Mouse (Mus musculus) myocyte (in vitro differentiated cells): ENCODE data around the gene Rarres2.

Source experiments
- E2F4 ChIP-seq: IDR thresholded peaks from one replicate; pipeline ENCODE4 v1.6.1; 2011; ENCODE audit warnings: mild to moderate bottlenecking, control low read depth, moderate library complexity; ENCODE audit not compliant: insufficient read depth
- MAX ChIP-seq: IDR thresholded peaks from one replicate; pipeline ENCODE4 v1.6.1; 2011; ENCODE audit warnings: low read depth, mild to moderate bottlenecking, control low read depth
- POLR2A ChIP-seq: IDR thresholded peaks from one replicate; pipeline ENCODE4 v1.6.1; 2011; ENCODE audit warnings: low read depth, mild to moderate bottlenecking, control low read depth, moderate library complexity; ENCODE audit not compliant: insufficient read length
- POLR2AphosphoS2 ChIP-seq: IDR thresholded peaks from one replicate; pipeline ENCODE4 v1.6.1; 2011; ENCODE audit warnings: low read depth, control low read depth; ENCODE audit not compliant: insufficient read length
- TCF12 ChIP-seq: IDR thresholded peaks from one replicate; pipeline ENCODE4 v1.6.1; 2011; ENCODE audit warnings: mild to moderate bottlenecking, control low read depth; ENCODE audit not compliant: poor library complexity, insufficient read depth, severe bottlenecking

DNA sequence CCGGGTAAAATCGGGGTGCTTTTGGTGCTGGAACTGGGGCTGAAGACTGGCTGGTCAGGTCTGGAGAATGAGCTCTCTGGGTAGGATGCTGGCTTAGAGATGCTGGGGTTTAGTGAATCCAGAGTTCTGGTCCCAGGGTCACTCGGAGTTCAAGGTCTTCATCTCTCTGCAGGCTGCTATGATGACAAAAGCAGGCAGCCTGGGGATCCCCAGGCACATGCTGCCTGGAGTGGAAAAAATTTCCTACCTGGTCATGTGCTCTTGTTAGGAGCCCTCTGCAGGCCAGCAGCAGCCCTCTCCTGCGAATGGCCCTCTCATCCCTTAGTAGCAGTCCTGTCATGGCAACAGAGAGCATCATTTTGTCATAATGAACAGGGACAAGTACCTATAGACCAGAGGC is 40.9 kb upstream of the Rarres2 start:
- TF ChIP-seq MAX: no peak
- TF ChIP-seq POLR2AphosphoS2: no peak
- TF ChIP-seq POLR2A: no peak
- no peak for TF ChIP-seq E2F4
- no peak for TF ChIP-seq TCF12
